Mouse (Mus musculus): Measurements from ENCODE around the gene St14.

GRCm38 (mm10) chr9:31050208-31050607, 81.4 kb downstream of the St14 start:
- TF ChIP-seq GATA1 (IDR thresholded peaks at IDR 0.05; ENCODE audit: borderline replicate concordance, low read length) (no peak), FLI1 (IDR thresholded peaks at IDR 0.05; ENCODE audit: low read length) (no peak)
